Mouse (Mus musculus) bone marrow, adult 2 months (tissue): ENCODE data around the gene Snx15. TPM values are rescaled to one million over a fixed set of nuclear protein-coding genes. Genes with fewer than 3 reads are reported as not detected.

ENCODE experiments used
- H3K27ac ChIP-seq: fragments of 200-500 bp; 2 replicates; pipeline ENCODE4 v1.5.1; 2012; ENCODE audit warnings: low read depth, mild to moderate bottlenecking, control low read depth, inconsistent platforms, low read length; ENCODE audit not compliant: control insufficient read depth, poor library complexity, insufficient read depth
- H3K4me1 ChIP-seq: fragments of 200-500 bp; 2 replicates; pipeline ENCODE4 v1.6.1; 2011; ENCODE audit warnings: low read length; ENCODE audit not compliant: control insufficient read depth, insufficient read depth
- H3K4me3 ChIP-seq: fragments of 200-500 bp; replicated peaks from 2 replicates; pipeline ENCODE3; 2011; ENCODE audit warnings: mild to moderate bottlenecking, low read depth, low read length, control low read depth; ENCODE audit not compliant: control insufficient read depth
- CTCF ChIP-seq: fragments of 200-500 bp; IDR thresholded peaks from 2 replicates; pipeline ENCODE4 v1.5.1; 2011; ENCODE audit warnings: low read length, control low read depth; ENCODE audit not compliant: control insufficient read depth, insufficient read depth
- POLR2A ChIP-seq: fragments of 200-500 bp; IDR thresholded peaks from 2 replicates; pipeline ENCODE4 v1.6.1; 2011; ENCODE audit warnings: low read depth, mild to moderate bottlenecking, control low read depth, low read length, borderline replicate concordance; ENCODE audit not compliant: control insufficient read depth
- WGBS: fragments of 180-500 bp; shearing (Covaris S2); methylation state at CpG from one replicate; pipeline ENCODE4 v1.1.7; 2018; 5-methylcytosine and 5-hydroxymethylcytosine counted together
- polyA plus RNA-seq: library from polyadenylated mRNA; stranded (reverse); fragments of >200 nt; gene quantifications from 2 replicates; pipeline ENCODE4 v1.2.4, GENCODE M21; 2011; ENCODE audit warnings: low replicate concordance; ENCODE audit not compliant: missing spikeins, insufficient read depth, insufficient read length

Snx15 gene
- polyA plus RNA-seq, 1 experiment = 33.2 TPM

DNA sequence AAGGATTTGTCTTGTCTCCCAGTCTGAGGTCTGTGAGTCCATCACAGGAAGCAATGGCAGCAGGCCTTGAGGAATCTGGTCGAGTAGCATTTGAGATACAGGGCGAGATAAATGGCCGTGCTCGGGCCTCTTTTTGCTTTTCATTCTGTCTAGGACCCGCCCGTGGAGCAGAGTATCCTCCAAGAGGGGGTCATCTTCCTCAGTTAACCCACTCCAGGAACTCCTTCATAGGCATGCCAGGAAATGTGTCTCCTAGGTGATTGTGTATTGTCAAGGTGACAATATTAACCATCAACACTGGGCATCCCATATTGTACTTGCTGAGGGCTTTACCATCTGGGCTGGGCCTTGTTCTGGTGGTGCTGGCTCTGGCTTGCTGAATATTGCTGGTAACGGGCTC, 34.0 kb downstream of the Snx15 start, which contains the start of gene AC131692.1:
AC131692.1 (plus strand) TSS at position 301 of the 400 bp plus-strand sequence.
- WGBS = 88% methylated on average over 7 of the region's 7 CpGs
- H3K27ac ChIP-seq = no peak within 1 kb of the TSS
- no peak within 1 kb of the TSS for H3K4me3 ChIP-seq
- no peaks in the 10 kb centered on the region for H3K4me1 ChIP-seq
- TF ChIP-seq POLR2A (no peak), CTCF (no peak)

GRCm38 (mm10) chr19:6088841-6089240, 39.3 kb downstream of the Snx15 start:
- Histone ChIP-seq H3K27ac (no peak overlapping the region), H3K4me1 (no peaks in the 10 kb centered on the region; the same call in 1 of the 2 replicates), H3K4me3 (no peak overlapping the region)
- no peak for TF ChIP-seq CTCF
- no peak for TF ChIP-seq POLR2A
- 95% methylated on average over 13 of the region's 13 CpGs for whole genome bisulfite sequencing

- under 1% methylated on average over 17 of the region's 17 CpGs for WGBS
- Histone ChIP-seq H3K4me3 (peak overlapping the region; percentile 71), H3K4me1 (no peaks in the 10 kb centered on the region; the same call in 1 of the 2 replicates), H3K27ac (peak overlapping the region; percentile 61)
- TF ChIP-seq CTCF (no peak), POLR2A (no peak)
Measured at GRCm38 (mm10) chr19:6085417-6085879, 42.7 kb downstream of the Snx15 start.

DNA sequence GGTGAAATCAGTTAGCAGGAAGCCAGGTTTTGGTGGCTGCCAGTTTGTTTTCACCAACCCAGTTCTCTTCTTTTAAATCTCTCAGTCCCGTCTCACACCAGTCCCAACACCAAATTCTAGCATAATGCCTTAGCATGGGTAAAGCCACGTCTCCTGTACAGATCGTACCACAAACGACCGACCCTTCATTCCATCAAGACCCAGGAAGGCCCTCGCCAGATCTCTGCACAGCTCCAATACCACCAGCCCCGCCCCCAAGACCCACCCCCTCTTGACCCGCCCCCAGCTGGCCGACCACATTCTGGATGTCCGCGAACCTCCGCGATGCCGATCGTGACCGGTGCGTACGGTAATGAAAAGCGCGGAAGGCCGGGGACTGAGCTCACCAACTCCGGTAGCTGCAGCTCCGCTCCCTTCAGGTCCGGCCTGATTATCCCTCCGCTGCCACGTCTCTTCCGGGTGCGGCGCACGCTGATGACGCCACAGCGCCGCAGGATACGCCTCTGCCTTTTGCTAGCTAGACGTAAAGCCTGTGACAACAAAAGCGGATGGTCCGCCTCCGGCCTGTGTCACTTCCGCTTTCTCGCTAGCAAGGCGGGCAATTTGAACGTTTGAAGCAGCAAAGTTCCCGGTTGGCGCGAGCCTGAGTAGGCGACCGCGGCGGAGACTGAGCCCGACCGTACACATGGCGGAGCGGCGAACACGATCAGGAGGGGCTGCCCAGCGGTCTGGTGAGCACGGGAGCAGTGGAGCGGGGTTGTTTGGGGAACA, 43.4 kb downstream of the Snx15 start, which contains the start of the genes Zfpl1 and Cdca5:
Zfpl1 (minus strand) TSS at position 479 of the 771 bp plus-strand sequence.
Cdca5 (plus strand) TSS at position 506 of the 771 bp plus-strand sequence.
- no peaks in the 10 kb centered on the region; the same call in 1 of the 2 replicates for H3K4me1 ChIP-seq
- no peak; the same call in 1 of the 2 replicates for TF ChIP-seq CTCF
- peak; percentile 82 for TF ChIP-seq POLR2A
- peak within 1 kb of the TSS; percentile 71 for H3K4me3 ChIP-seq
- WGBS = under 1% methylated on average over 58 of the region's 58 CpGs
- H3K27ac ChIP-seq = peak within 1 kb of the TSS; percentile 61

- TF ChIP-seq POLR2A (no peak), CTCF (no peak)
- 81% methylated on average over 9 of the region's 9 CpGs for WGBS
- H3K4me3 ChIP-seq = no peak within 1 kb of the TSS
- H3K4me1 ChIP-seq = no peaks in the 10 kb centered on the region; the same call in 1 of the 2 replicates
- no peak within 1 kb of the TSS for H3K27ac ChIP-seq
Measured at GRCm38 (mm10) chr19:6082156-6082555, 45.9 kb downstream of the Snx15 start, which contains the start of gene Gm28374. TSS of gene Gm28374 (minus strand) at chr19:6082256.

GRCm38 (mm10) chr19:6079983-6080480, 48.1 kb downstream of the Snx15 start, which contains the start of gene Tmem262:
TSS of gene Tmem262 (plus strand) at chr19:6080033.
- Histone ChIP-seq H3K27ac (no peak within 1 kb of the TSS), H3K4me1 (peaks cover 4% of the 10 kb centered on the region), H3K4me3 (no peak within 1 kb of the TSS)
- WGBS = 87% methylated on average over 12 of the region's 12 CpGs
- TF ChIP-seq CTCF (no peak), POLR2A (no peak)

GRCm38 (mm10) chr19:6076564-6077393, 51.3 kb downstream of the Snx15 start, which contains the start of gene Vps51:
TSS of gene Vps51 (minus strand) at chr19:6077231.
- peaks cover 6% of the 10 kb centered on the region for H3K4me1 ChIP-seq
- peak within 1 kb of the TSS; percentile 78 for H3K4me3 ChIP-seq
- TF ChIP-seq CTCF (no peak), POLR2A (peak; percentile 49; the same call in 1 of the 2 replicates)
- 1% methylated on average over 33 of the region's 33 CpGs for WGBS
- peak within 1 kb of the TSS; percentile 79 for H3K27ac ChIP-seq

DNA sequence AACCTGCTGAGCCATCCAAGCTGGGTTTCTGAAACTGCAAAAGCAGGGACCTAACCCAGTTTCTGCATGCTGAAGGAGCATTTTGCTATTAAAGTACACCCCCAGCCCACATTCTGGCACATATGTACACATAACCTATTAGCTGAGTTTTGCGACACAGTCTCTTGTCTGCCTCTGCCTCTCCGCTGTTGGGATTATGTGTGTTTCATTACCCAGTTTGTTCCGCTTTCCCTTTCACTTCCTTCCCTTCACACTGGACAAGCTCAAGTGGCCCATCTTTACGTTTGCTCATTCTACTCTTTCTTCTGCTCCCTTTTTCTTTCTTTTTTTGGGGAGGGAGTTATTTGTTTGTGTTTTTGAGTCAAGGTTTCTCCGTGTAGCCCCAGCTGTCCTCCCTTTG, 54.2 kb downstream of the Snx15 start:
- Histone ChIP-seq H3K4me3 (no peak overlapping the region), H3K27ac (peak overlapping the region; percentile 47; the same call in 1 of the 2 replicates), H3K4me1 (peaks cover 7% of the 10 kb centered on the region)
- TF ChIP-seq POLR2A (no peak), CTCF (no peak)
- WGBS = 57% methylated on average over 5 of the region's 5 CpGs
